In genomic region chr5:117841651-117842347, GRCm38 (mm10) we compare ENCODE assay signal across 8 mouse cellular contexts.
A peak's percentile ranks its signal among the peaks of the same experiment; 100 is the strongest.
DNase-seq lines count a peak whose midpoint lies in the region; ATAC-seq and TF ChIP-seq lines count a peak whose summit lies in the region.

No protein-coding gene starts in this region.

- no peaks in the 10 kb centered on the region for H3K36me3 ChIP-seq in embryonic facial prominence, embryonic 13.5 days
- H3K36me3 ChIP-seq in midbrain, embryonic 10.5 days, result no peaks in the 10 kb centered on the region
- H3K36me3 ChIP-seq in stomach, postnatal 0 days (ENCODE audit: control insufficient read depth, insufficient read depth, low read length), result no peaks in the 10 kb centered on the region

- WGBS in embryonic facial prominence, embryonic 13.5 days, result 1% methylated on average over 40 of the region's 44 CpGs
- WGBS in midbrain, embryonic 10.5 days, result under 1% methylated on average over 44 of the region's 44 CpGs
- WGBS in stomach, postnatal 0 days, result 1% methylated on average over 44 of the region's 44 CpGs

- H3K4me3 ChIP-seq in embryonic facial prominence, embryonic 13.5 days, result peak overlapping the region; percentile 28
- H3K4me3 ChIP-seq in midbrain, embryonic 10.5 days, result peak overlapping the region; percentile 50
- H3K4me3 ChIP-seq in stomach, postnatal 0 days (ENCODE audit: low read depth, low read length), result no peak overlapping the region

- peaks cover 90% of the 10 kb centered on the region for H3K27me3 ChIP-seq in embryonic facial prominence, embryonic 13.5 days
- peaks cover 95% of the 10 kb centered on the region for H3K27me3 ChIP-seq in midbrain, embryonic 10.5 days (ENCODE audit: low read depth, poor library complexity, severe bottlenecking)
- H3K27me3 ChIP-seq in stomach, postnatal 0 days (ENCODE audit: control insufficient read depth, insufficient read depth, low read length), result no peaks in the 10 kb centered on the region; the same call in 1 of the 2 replicates

- no peak overlapping the region; the same call in 1 of the 2 replicates for H3K9ac ChIP-seq in embryonic facial prominence, embryonic 13.5 days
- H3K9ac ChIP-seq in stomach, postnatal 0 days (ENCODE audit: low read length), result no peak overlapping the region

- intact Hi-C loops in heart, postnatal 10 days (cut with DNase I), result no loop called here

- peak; percentile 8 for DNase-seq in urinary bladder, postnatal 25 days (ENCODE audit: low spot score)
- DNase-seq in urinary bladder, postnatal 4 days (ENCODE audit: low spot score in 2 of 2), result no peak
- DNase-seq in heart, postnatal 10 days, result peak; percentile 11 to 20
- DNase-seq in layer of hippocampus, postnatal 14 days (ENCODE audit: low spot score in 2 of 2), result peak; percentile 21 to 30
- peak; percentile 42 for DNase-seq in midbrain, embryonic 10.5 days (ENCODE audit: low spot score)
- DNase-seq in stomach, postnatal 0 days (ENCODE audit: low spot score), result no peak
- DNase-seq in ovary, adult 18-20 months (ENCODE audit: low spot score), result no peak

- no peak overlapping the region for H3K27ac ChIP-seq in embryonic facial prominence, embryonic 13.5 days
- H3K27ac ChIP-seq in midbrain, embryonic 10.5 days (replicated peaks), result no peak overlapping the region
- no peak overlapping the region for H3K27ac ChIP-seq in stomach, postnatal 0 days (replicated peaks)

- ATAC-seq in embryonic facial prominence, embryonic 13.5 days (ENCODE audit: insufficient number of reproducible peaks, insufficient read depth, low FRiP score, low TSS enrichment, low read depth), result no peak
- ATAC-seq in stomach, postnatal 0 days (ENCODE audit: low FRiP score, low TSS enrichment), result no peak; the same call in 1 of the 2 replicates

- TF ChIP-seq CTCF in stomach, postnatal 0 days (IDR thresholded peaks at IDR 0.05; ENCODE audit: low read depth), result no peak

- H3K4me1 ChIP-seq in embryonic facial prominence, embryonic 13.5 days, result peaks cover 15% of the 10 kb centered on the region
- peaks cover 47% of the 10 kb centered on the region for H3K4me1 ChIP-seq in midbrain, embryonic 10.5 days
- no peaks in the 10 kb centered on the region for H3K4me1 ChIP-seq in stomach, postnatal 0 days (replicated peaks; ENCODE audit: control insufficient read depth, insufficient read depth)

- no peaks in the 10 kb centered on the region for H3K9me3 ChIP-seq in embryonic facial prominence, embryonic 13.5 days
- H3K9me3 ChIP-seq in midbrain, embryonic 10.5 days (replicated peaks), result no peaks in the 10 kb centered on the region
- H3K9me3 ChIP-seq in stomach, postnatal 0 days (ENCODE audit: control insufficient read depth, low read length), result no peaks in the 10 kb centered on the region

- no peak for TF ChIP-seq EP300 in stomach, postnatal 0 days (optimal IDR thresholded peaks at IDR 0.05)

- peak overlapping the region; percentile 49 for H3K4me2 ChIP-seq in embryonic facial prominence, embryonic 13.5 days
- H3K4me2 ChIP-seq in stomach, postnatal 0 days (replicated peaks; ENCODE audit: low read depth), result peak overlapping the region; percentile 20; the same call in 1 of the 2 replicates

Comparison
In these comparisons a context has a peak if more than half of its experiments do, and no peak if none do; other contexts are left out.
1. DNase-seq: peak in urinary bladder, postnatal 25 days (single experiment), heart, postnatal 10 days (2 of 2), layer of hippocampus, postnatal 14 days (2 of 2) and midbrain, embryonic 10.5 days (single experiment); none in urinary bladder, postnatal 4 days (0 of 2), stomach, postnatal 0 days (single experiment) and ovary, adult 18-20 months (single experiment).